Mouse (Mus musculus): ENCODE results near the gene Capns1.

GRCm38 (mm10) chr7:30220008-30220356 lies 21.4 kb upstream of the Capns1 start:
- TF ChIP-seq USF1 (IDR thresholded peaks at IDR 0.05; ENCODE audit: low read depth, low read length) = no peak
- no peak for TF ChIP-seq CTCF (IDR thresholded peaks at IDR 0.05 in 2 of 3, conservative IDR thresholded peaks at IDR 0.05 in 1 of 3; ENCODE audit: control insufficient read depth in 1 of 3, insufficient read depth in 1 of 3, low read depth in 2 of 3, low read length in 3 of 3, poor library complexity in 1 of 3, severe bottlenecking in 1 of 3)
- TF ChIP-seq POLR2A (IDR thresholded peaks at IDR 0.05; ENCODE audit: control insufficient read depth in 1 of 2, insufficient read depth in 1 of 2, low read depth in 1 of 2, low read length in 2 of 2, poor library complexity in 1 of 2) = no peak
- TF ChIP-seq MAX (IDR thresholded peaks at IDR 0.05; ENCODE audit: low read length) = no peak
